Mouse (Mus musculus): ENCODE results near the gene Mybpc3. TPM values are rescaled to one million over a fixed set of nuclear protein-coding genes. Genes with fewer than 3 reads are reported as not detected.

Gene Mybpc3
- polyA plus RNA-seq, 1 experiment from 2014 or later, result 0.28 TPM

GRCm38 (mm10) chr2:91136513-91137412, 18.8 kb downstream of the Mybpc3 start:
- ATAC-seq (ENCODE audit: low FRiP score), result no peak
- no peak overlapping the region for H3K4me2 ChIP-seq (replicated peaks)
- H3K27me3 ChIP-seq, result no peaks in the 10 kb centered on the region
- no peaks in the 10 kb centered on the region for H3K4me1 ChIP-seq
- H3K4me3 ChIP-seq, result no peak overlapping the region
- H3K27ac ChIP-seq, result no peak overlapping the region
- peaks cover 53% of the 10 kb centered on the region for H3K36me3 ChIP-seq
- whole genome bisulfite sequencing, result 84% methylated on average over 11 of the region's 11 CpGs
- no peak overlapping the region for H3K9ac ChIP-seq
- H3K9me3 ChIP-seq (replicated peaks), result no peaks in the 10 kb centered on the region

GRCm38 (mm10) chr2:91137481-91137880, 19.5 kb downstream of the Mybpc3 start:
- WGBS, result 87% methylated on average over 6 of the region's 6 CpGs
- ATAC-seq (ENCODE audit: low FRiP score), result no peak
- no peak overlapping the region for H3K4me3 ChIP-seq
- no peak overlapping the region for H3K4me2 ChIP-seq (replicated peaks)
- H3K9ac ChIP-seq, result no peak overlapping the region
- no peaks in the 10 kb centered on the region for H3K4me1 ChIP-seq
- no peaks in the 10 kb centered on the region for H3K27me3 ChIP-seq
- no peak overlapping the region for H3K27ac ChIP-seq
- H3K9me3 ChIP-seq (replicated peaks), result no peaks in the 10 kb centered on the region
- H3K36me3 ChIP-seq, result peaks cover 59% of the 10 kb centered on the region

- no peak overlapping the region for H3K27ac ChIP-seq
- no peak overlapping the region for H3K4me3 ChIP-seq
- H3K4me1 ChIP-seq, result no peaks in the 10 kb centered on the region
- H3K9me3 ChIP-seq (replicated peaks), result no peaks in the 10 kb centered on the region
- H3K27me3 ChIP-seq, result no peaks in the 10 kb centered on the region
- peaks cover 74% of the 10 kb centered on the region for H3K36me3 ChIP-seq
- no peak for ATAC-seq (ENCODE audit: low FRiP score)
- no peak overlapping the region for H3K4me2 ChIP-seq (replicated peaks)
- 74% methylated on average over 5 of the region's 5 CpGs for WGBS
- H3K9ac ChIP-seq, result no peak overlapping the region
Observed at GRCm38 (mm10) chr2:91139311-91139710, 21.4 kb downstream of the Mybpc3 start.

- Histone ChIP-seq H3K4me2 (replicated peaks) (no peak overlapping the region), H3K9me3 (replicated peaks) (no peaks in the 10 kb centered on the region), H3K36me3 (peaks cover 75% of the 10 kb centered on the region), H3K4me1 (no peaks in the 10 kb centered on the region), H3K27ac (no peak overlapping the region), H3K9ac (no peak overlapping the region), H3K4me3 (no peak overlapping the region), H3K27me3 (no peaks in the 10 kb centered on the region)
- WGBS, result 71% methylated on average over 8 of the region's 8 CpGs
- ATAC-seq (ENCODE audit: low FRiP score), result no peak
Observed at GRCm38 (mm10) chr2:91139764-91140163, 21.8 kb downstream of the Mybpc3 start.

- no peak overlapping the region for H3K4me3 ChIP-seq
- H3K9me3 ChIP-seq (replicated peaks), result no peaks in the 10 kb centered on the region
- peaks cover 80% of the 10 kb centered on the region for H3K36me3 ChIP-seq
- WGBS, result 95% methylated on average over 6 of the region's 6 CpGs
- no peak for ATAC-seq (ENCODE audit: low FRiP score)
- no peaks in the 10 kb centered on the region for H3K27me3 ChIP-seq
- H3K4me2 ChIP-seq (replicated peaks), result no peak overlapping the region
- no peaks in the 10 kb centered on the region for H3K4me1 ChIP-seq
- H3K27ac ChIP-seq, result no peak overlapping the region
- no peak overlapping the region for H3K9ac ChIP-seq
Observed at GRCm38 (mm10) chr2:91142920-91143319, 25.0 kb downstream of the Mybpc3 start.

- H3K4me3 ChIP-seq, result no peak overlapping the region
- H3K27ac ChIP-seq, result no peak overlapping the region
- WGBS, result 94% methylated on average over 11 of the region's 11 CpGs
- no peak overlapping the region for H3K4me2 ChIP-seq (replicated peaks)
- H3K9me3 ChIP-seq (replicated peaks), result no peaks in the 10 kb centered on the region
- H3K36me3 ChIP-seq, result peaks cover 77% of the 10 kb centered on the region
- H3K9ac ChIP-seq, result no peak overlapping the region
- no peak for ATAC-seq (ENCODE audit: low FRiP score)
- H3K4me1 ChIP-seq, result no peaks in the 10 kb centered on the region
- H3K27me3 ChIP-seq, result no peaks in the 10 kb centered on the region
Observed at GRCm38 (mm10) chr2:91143401-91143800, 25.5 kb downstream of the Mybpc3 start.

- H3K27me3 ChIP-seq, result no peaks in the 10 kb centered on the region
- no peaks in the 10 kb centered on the region for H3K4me1 ChIP-seq
- no peak for ATAC-seq (ENCODE audit: low FRiP score)
- no peak overlapping the region for H3K4me3 ChIP-seq
- no peak overlapping the region for H3K27ac ChIP-seq
- H3K9me3 ChIP-seq (replicated peaks), result no peaks in the 10 kb centered on the region
- no peak overlapping the region for H3K4me2 ChIP-seq (replicated peaks)
- no peak overlapping the region for H3K9ac ChIP-seq
- peaks cover 67% of the 10 kb centered on the region for H3K36me3 ChIP-seq
Observed at GRCm38 (mm10) chr2:91148101-91148500, 30.2 kb downstream of the Mybpc3 start.

- Histone ChIP-seq H3K9ac (no peak overlapping the region), H3K4me2 (replicated peaks) (no peak overlapping the region), H3K4me1 (no peaks in the 10 kb centered on the region), H3K4me3 (no peak overlapping the region), H3K9me3 (replicated peaks) (no peaks in the 10 kb centered on the region), H3K36me3 (peaks cover 73% of the 10 kb centered on the region), H3K27me3 (no peaks in the 10 kb centered on the region), H3K27ac (no peak overlapping the region)
- no peak for ATAC-seq (ENCODE audit: low FRiP score)
- 71% methylated on average over 1 of the region's 1 CpGs for WGBS
Observed at GRCm38 (mm10) chr2:91151331-91151730, 33.4 kb downstream of the Mybpc3 start.

GRCm38 (mm10) chr2:91152885-91153377, 35.0 kb downstream of the Mybpc3 start:
- no peak overlapping the region for H3K9ac ChIP-seq
- no peak for ATAC-seq (ENCODE audit: low FRiP score)
- no peaks in the 10 kb centered on the region for H3K9me3 ChIP-seq (replicated peaks)
- 91% methylated on average over 3 of the region's 3 CpGs for WGBS
- H3K4me3 ChIP-seq, result no peak overlapping the region
- peaks cover 77% of the 10 kb centered on the region for H3K36me3 ChIP-seq
- H3K4me1 ChIP-seq, result no peaks in the 10 kb centered on the region
- no peak overlapping the region for H3K27ac ChIP-seq
- no peaks in the 10 kb centered on the region for H3K27me3 ChIP-seq
- no peak overlapping the region for H3K4me2 ChIP-seq (replicated peaks)

GRCm38 (mm10) chr2:91154091-91154490, 36.1 kb downstream of the Mybpc3 start:
- Histone ChIP-seq H3K4me3 (no peak overlapping the region), H3K36me3 (peaks cover 83% of the 10 kb centered on the region), H3K27ac (no peak overlapping the region), H3K9ac (no peak overlapping the region), H3K27me3 (no peaks in the 10 kb centered on the region), H3K9me3 (replicated peaks) (no peaks in the 10 kb centered on the region), H3K4me2 (replicated peaks) (no peak overlapping the region), H3K4me1 (no peaks in the 10 kb centered on the region)
- 94% methylated on average over 3 of the region's 3 CpGs for WGBS
- ATAC-seq (ENCODE audit: low FRiP score), result no peak

GRCm38 (mm10) chr2:91157002-91157752, 39.2 kb downstream of the Mybpc3 start:
- H3K36me3 ChIP-seq, result peaks cover 87% of the 10 kb centered on the region
- no peaks in the 10 kb centered on the region for H3K9me3 ChIP-seq (replicated peaks)
- no peak overlapping the region for H3K9ac ChIP-seq
- no peak overlapping the region for H3K4me3 ChIP-seq
- H3K4me2 ChIP-seq (replicated peaks), result no peak overlapping the region
- no peak overlapping the region for H3K27ac ChIP-seq
- no peak for ATAC-seq (ENCODE audit: low FRiP score)
- no peaks in the 10 kb centered on the region for H3K4me1 ChIP-seq
- WGBS, result 48% methylated on average over 6 of the region's 6 CpGs
- H3K27me3 ChIP-seq, result no peaks in the 10 kb centered on the region

- Histone ChIP-seq H3K4me1 (no peaks in the 10 kb centered on the region), H3K9ac (no peak overlapping the region), H3K9me3 (replicated peaks) (no peaks in the 10 kb centered on the region), H3K4me3 (no peak overlapping the region), H3K36me3 (peaks cover 90% of the 10 kb centered on the region), H3K27ac (no peak overlapping the region), H3K4me2 (replicated peaks) (no peak overlapping the region), H3K27me3 (no peaks in the 10 kb centered on the region)
- 89% methylated on average over 6 of the region's 6 CpGs for WGBS
- ATAC-seq (ENCODE audit: low FRiP score), result no peak
Observed at GRCm38 (mm10) chr2:91160591-91160990, 42.6 kb downstream of the Mybpc3 start.
